Mouse (Mus musculus) forebrain, embryonic 10.5 days (tissue): ENCODE measurements around the gene Fam13c. TPM values are rescaled to one million over a fixed set of nuclear protein-coding genes. Genes with fewer than 3 reads are reported as not detected.
A peak's percentile ranks its signal among the peaks of the same experiment; 100 is the strongest.

Source experiments
- DNase-seq: peaks from one replicate; pipeline ENCODE4 v3.0.0-alpha.2; 2017; ENCODE audit warnings: low spot score; ENCODE audit errors: extremely low spot score
- H3K27ac ChIP-seq: fragments of 300-500 bp; sonication (generic); 2 replicates; pipeline ENCODE4 v1.5.1; 2016; ENCODE audit warnings: mild to moderate bottlenecking
- H3K27me3 ChIP-seq: fragments of 300-500 bp; sonication (generic); 2 replicates; pipeline ENCODE4 v1.6.1; 2016; ENCODE audit warnings: mild to moderate bottlenecking; ENCODE audit not compliant: poor library complexity, severe bottlenecking
- H3K36me3 ChIP-seq: fragments of 300-500 bp; sonication (generic); replicated peaks from 2 replicates; pipeline ENCODE4 v1.6.1; 2016; ENCODE audit warnings: mild to moderate bottlenecking, moderate library complexity
- H3K4me1 ChIP-seq: fragments of 300-500 bp; sonication (generic); 2 replicates; pipeline ENCODE4 v1.6.1; 2016
- H3K4me3 ChIP-seq: fragments of 300-500 bp; sonication (generic); 2 replicates; pipeline ENCODE4 v1.5.1; 2016; ENCODE audit warnings: mild to moderate bottlenecking, moderate library complexity
- H3K9me3 ChIP-seq: fragments of 300-500 bp; sonication (generic); 2 replicates; pipeline ENCODE4 v1.6.1; 2016; ENCODE audit warnings: mild to moderate bottlenecking, moderate library complexity
- WGBS: fragments of 180-500 bp; shearing (Covaris S2); methylation state at CpG from one replicate; pipeline ENCODE4 v1.1.7; 2016; 5-methylcytosine and 5-hydroxymethylcytosine counted together
- polyA plus RNA-seq: library from polyadenylated mRNA; unstranded; fragments of >200 nt; fragmentation: Nextera tagmentation; extraction: Ambion mirVana; gene quantifications from 2 replicates; pipeline ENCODE4 v1.2.1, GENCODE M21; 2016

The Fam13c gene
- polyA plus RNA-seq, 1 experiment from 2014 or later: 8.4 TPM

- H3K4me3 ChIP-seq: peak overlapping the region; percentile 65
- peak overlapping the region; percentile 85 for H3K27ac ChIP-seq
- peaks cover 26% of the 10 kb centered on the region for H3K4me1 ChIP-seq
- no peaks in the 10 kb centered on the region; the same call in 1 of the 2 replicates for H3K9me3 ChIP-seq
- WGBS: under 1% methylated on average over 122 of the region's 124 CpGs
- peak; percentile 82 for DNase-seq
- H3K36me3 ChIP-seq: no peaks in the 10 kb centered on the region
- H3K27me3 ChIP-seq: peaks cover 50% of the 10 kb centered on the region
Observed at GRCm38 (mm10) chr10:70599126-70599924, 159.0 kb downstream of the Fam13c start.

GRCm38 (mm10) chr10:70599925-70600305 is 159.6 kb downstream of the Fam13c start:
- H3K4me3 ChIP-seq: peak overlapping the region; percentile 65
- H3K27ac ChIP-seq: peak overlapping the region; percentile 85
- WGBS: under 1% methylated on average over 28 of the region's 28 CpGs
- peaks cover 50% of the 10 kb centered on the region for H3K27me3 ChIP-seq
- no peak for DNase-seq
- no peaks in the 10 kb centered on the region for H3K36me3 ChIP-seq
- H3K9me3 ChIP-seq: no peaks in the 10 kb centered on the region; the same call in 1 of the 2 replicates
- peaks cover 24% of the 10 kb centered on the region for H3K4me1 ChIP-seq

Other genes starting within 250 kb of the Fam13c start
- 1.5 TPM in 1 of 2 replicates, not detected in the other for gene Mrln, start 235.8 kb upstream of the Fam13c start, polyA plus RNA-seq
- gene Slc16a9, start 195.4 kb upstream of the Fam13c start, polyA plus RNA-seq: 0.09 and 0.29 TPM in 2 replicates
- 17.8 and 19.4 TPM in 2 replicates for gene Phyhipl, start 215.5 kb downstream of the Fam13c start, polyA plus RNA-seq